Mouse (Mus musculus) liver, adult (tissue): ENCODE data around the gene Dcaf12.

Experiments
- GATA4 ChIP-seq: IDR thresholded peaks from 2 replicates; pipeline ENCODE4 v1.6.1; 2014; ENCODE audit warnings: mild to moderate bottlenecking, low read length; ENCODE audit not compliant: insufficient replicate concordance

Gene Dcaf12

GRCm38 (mm10) chr4:41329481-41329880, 14.8 kb upstream of the Dcaf12 start:
- TF ChIP-seq GATA4: no peak

DNA sequence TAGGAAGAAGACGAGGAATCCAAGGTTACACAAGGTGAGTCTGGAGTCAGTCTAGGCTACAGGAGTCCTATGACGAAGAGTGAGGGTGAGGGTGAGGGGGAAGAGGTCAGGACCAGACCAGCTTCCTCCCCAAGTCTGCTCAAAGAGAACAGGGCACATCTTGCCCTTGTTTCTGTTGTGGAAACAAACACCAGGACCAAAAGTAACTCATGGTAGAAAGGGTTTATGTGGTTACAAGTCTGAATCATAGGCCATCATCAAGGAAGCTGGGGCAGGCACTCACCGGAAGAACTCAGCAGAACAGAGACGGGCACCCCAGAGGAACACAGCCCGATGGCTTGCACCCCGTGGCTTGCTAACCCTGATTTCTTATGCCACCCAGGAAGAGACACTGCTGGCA, 12.2 kb upstream of the Dcaf12 start:
- TF ChIP-seq GATA4: no peak

DNA sequence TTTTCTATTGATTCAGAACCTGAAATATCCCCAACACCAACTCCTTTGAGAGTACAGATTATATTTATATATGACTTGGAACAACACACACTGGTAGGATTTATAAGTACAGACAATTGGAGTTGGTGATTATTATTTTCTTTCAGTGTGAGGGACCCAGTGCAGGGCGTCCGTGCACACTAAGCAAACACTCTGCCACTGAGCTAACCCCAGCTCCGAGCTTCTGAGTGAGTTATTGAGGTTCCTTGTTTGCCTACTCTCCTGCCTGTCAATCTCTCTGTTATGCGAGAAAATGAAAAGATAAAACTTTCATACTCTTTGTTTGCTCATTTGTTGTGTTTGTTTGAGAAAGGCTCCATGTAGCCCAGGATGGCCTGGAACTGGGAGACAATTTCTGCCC, 6.3 kb upstream of the Dcaf12 start:
- no peak for TF ChIP-seq GATA4

DNA sequence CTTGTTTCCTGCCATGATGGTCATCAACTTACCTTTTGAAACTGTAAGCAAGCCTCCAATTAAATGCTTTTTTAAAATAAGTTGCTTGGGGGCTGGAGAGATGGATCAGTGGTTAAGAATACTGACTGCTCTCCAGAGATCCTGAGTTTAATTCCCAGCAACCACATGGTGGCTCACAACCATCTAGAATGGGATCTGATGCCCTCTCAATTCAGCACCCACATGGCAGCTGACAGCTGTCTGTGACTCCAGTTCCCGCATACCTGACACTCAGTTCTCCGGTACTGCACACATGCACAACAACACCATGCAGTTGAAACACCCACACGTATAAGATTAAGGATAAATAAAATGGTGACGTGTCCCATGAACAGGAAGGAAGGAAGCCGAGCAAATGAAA, 3.6 kb upstream of the Dcaf12 start:
- no peak for TF ChIP-seq GATA4

DNA sequence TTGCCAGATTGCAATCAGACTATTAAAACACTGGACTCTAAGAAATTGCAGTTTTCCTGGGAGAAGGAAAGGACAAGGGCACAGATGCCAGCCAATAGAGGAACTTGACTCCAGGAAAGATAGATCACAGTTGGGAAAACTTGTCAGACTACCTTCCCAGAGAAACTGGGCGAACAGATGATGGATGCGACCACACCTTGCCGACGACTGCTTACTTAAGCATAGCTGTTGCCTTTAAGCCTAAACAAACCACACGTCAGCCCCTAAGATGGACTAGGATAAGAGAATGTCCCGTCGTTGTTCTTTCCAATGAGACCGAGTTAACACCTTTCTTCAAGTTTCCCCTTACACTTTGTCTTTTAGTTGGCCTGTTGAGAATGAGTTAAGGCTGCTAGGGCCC, 484 bp upstream of the Dcaf12 start:
- no peak for TF ChIP-seq GATA4

GRCm38 (mm10) chr4:41313722-41314121, 967 bp downstream of the Dcaf12 start:
- no peak for TF ChIP-seq GATA4

- no peak for TF ChIP-seq GATA4
Observed at GRCm38 (mm10) chr4:41310567-41311563, 3.8 kb downstream of the Dcaf12 start.

DNA sequence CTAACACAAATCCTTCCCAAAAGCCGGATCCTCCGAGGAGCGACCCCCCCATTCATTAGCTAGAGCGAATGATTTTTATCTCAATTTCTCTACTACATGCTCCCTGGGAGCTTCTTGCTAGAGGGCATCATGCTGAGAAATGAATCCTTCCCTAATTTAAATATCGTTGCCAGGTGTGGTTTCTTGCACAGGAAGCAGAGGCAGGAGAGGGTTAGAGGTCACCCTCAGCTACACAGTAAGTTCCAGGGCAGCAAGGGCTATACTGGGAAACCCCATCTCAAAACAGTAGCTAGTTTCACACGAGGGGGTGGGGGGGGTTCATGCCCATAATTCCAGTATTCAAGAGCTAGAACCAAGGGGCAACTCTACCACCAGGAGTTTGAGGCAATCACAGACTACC, 7.3 kb downstream of the Dcaf12 start:
- TF ChIP-seq GATA4: no peak

DNA sequence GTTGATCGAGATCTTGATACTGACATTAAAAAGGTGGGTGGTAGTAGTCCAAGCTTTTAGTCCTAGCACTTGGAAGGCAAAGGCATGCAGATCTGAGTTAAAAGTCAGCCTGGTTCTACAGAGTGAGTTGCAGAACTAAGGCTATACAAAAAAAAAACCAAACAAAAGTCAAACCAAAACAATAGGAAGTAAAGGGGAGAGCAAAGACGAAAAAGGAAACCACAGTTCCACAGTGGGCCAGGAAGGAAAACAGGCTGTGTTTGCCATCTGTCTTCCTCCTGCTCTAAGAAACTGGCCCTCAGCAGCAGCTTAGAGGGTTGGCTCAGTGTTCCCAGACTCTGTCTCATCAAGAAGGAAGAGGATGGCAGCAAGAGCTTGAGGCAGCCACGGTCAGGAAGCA, 10.4 kb downstream of the Dcaf12 start:
- no peak for TF ChIP-seq GATA4

- TF ChIP-seq GATA4: no peak
Observed at GRCm38 (mm10) chr4:41303671-41304070, 11.0 kb downstream of the Dcaf12 start.

GRCm38 (mm10) chr4:41298976-41299375, 15.7 kb downstream of the Dcaf12 start:
- no peak for TF ChIP-seq GATA4

GRCm38 (mm10) chr4:41295960-41296359, 18.7 kb downstream of the Dcaf12 start:
- TF ChIP-seq GATA4: no peak

- no peak for TF ChIP-seq GATA4
Observed at GRCm38 (mm10) chr4:41295507-41295906, 19.2 kb downstream of the Dcaf12 start.

DNA sequence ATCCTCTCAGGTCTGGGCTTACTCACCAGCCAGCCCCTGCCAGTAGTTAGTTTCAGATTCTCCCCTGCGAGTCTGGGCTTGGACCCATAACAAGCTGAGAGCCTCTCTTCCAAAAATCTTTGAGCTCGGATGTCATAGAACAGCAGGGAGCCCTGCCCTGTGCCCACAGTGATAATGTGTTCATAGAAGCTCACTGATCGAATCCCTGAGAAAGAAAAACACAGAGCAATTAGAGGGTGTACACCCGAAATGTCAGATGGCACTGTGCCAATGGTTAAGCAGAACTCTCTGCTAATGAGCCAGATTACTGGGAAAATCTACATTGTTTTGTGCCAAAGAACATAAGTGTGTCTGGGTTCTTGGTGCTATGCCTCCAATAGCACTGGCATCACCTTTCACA, 20.8 kb downstream of the Dcaf12 start:
- no peak for TF ChIP-seq GATA4

GRCm38 (mm10) chr4:41289802-41290201, 24.9 kb downstream of the Dcaf12 start:
- no peak for TF ChIP-seq GATA4

DNA sequence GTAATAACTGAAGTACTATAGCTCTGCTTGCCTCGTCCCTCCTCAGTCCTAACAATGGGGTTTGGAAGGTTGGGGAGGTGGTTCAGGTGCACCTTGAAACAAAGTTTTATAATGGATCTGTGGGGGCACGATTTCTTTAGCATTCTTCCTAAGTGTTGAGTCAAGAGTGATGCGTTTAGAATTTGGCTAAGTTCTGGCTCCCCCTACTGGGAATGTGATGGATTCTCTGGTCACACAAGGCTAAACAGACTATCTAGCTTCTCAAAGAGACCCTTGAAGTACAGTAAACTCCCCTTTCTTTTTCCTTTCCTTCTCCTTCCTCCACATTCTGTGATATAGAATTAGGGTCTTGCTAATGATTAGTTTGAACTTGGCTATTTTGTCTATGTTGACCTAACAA, 28.3 kb downstream of the Dcaf12 start:
- TF ChIP-seq GATA4: no peak

DNA sequence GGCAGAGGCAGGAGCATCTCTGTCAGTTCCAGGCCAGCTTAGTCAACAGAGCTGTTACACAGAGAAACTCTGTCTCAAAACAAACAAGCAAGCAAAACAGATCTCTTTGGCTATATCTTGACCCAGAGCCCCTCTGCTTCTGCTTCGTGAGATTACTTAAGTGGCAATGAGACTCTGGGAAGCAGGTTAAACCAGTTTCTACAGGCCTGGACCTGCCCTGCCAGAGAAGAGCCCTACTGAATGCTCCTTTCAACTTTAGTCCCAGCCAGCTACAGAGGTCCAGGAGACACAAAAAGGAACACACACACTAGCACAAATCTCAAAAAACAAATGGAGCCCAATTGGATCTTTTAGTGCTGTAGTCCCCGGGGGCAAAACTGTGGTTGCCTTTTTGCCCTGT, 30.6 kb downstream of the Dcaf12 start:
- TF ChIP-seq GATA4: no peak

GRCm38 (mm10) chr4:41275927-41276326, 38.8 kb downstream of the Dcaf12 start:
- no peak for TF ChIP-seq GATA4
